Mouse (Mus musculus) limb, embryonic 14.5 days (tissue): Measurements from ENCODE around the gene Zfp629. TPM values are rescaled to one million over a fixed set of nuclear protein-coding genes. Genes with fewer than 3 reads are reported as not detected.
A peak's percentile ranks its signal among the peaks of the same experiment; 100 is the strongest.

ENCODE experiments used
- ATAC-seq: fragments of 200-750 bp; cut with Nextera tagmentation; 2 replicates; pipeline ENCODE4 v1.8.0; 2017; ENCODE audit warnings: low read depth, moderate number of reproducible peaks, moderate TSS enrichment; ENCODE audit not compliant: low FRiP score
- DNase-seq: peaks from one replicate; pipeline ENCODE4 v3.0.0-alpha.2; 2015; ENCODE audit warnings: low spot score
- H3K27ac ChIP-seq: fragments of 300-500 bp; sonication (generic); replicated peaks from 2 replicates; pipeline ENCODE4 v1.5.1; 2014; ENCODE audit warnings: low read depth, mild to moderate bottlenecking, low read length, moderate library complexity, mixed read lengths
- H3K27me3 ChIP-seq: fragments of 300-500 bp; sonication (generic); 2 replicates; pipeline ENCODE4 v1.6.1; 2014; ENCODE audit warnings: low read length, mixed read lengths; ENCODE audit not compliant: control insufficient read depth, insufficient read depth
- H3K36me3 ChIP-seq: fragments of 300-500 bp; sonication (generic); 2 replicates; pipeline ENCODE4 v1.6.1; 2014; ENCODE audit warnings: mild to moderate bottlenecking, low read length, moderate library complexity, mixed read lengths; ENCODE audit not compliant: control insufficient read depth, insufficient read depth
- H3K4me1 ChIP-seq: fragments of 300-500 bp; sonication (generic); 2 replicates; pipeline ENCODE4 v1.6.1; 2014; ENCODE audit warnings: antibody characterized with exemption, low read length, mixed read lengths; ENCODE audit not compliant: control insufficient read depth, insufficient read depth
- H3K4me2 ChIP-seq: fragments of 300-500 bp; sonication (generic); replicated peaks from 2 replicates; pipeline ENCODE4 v1.6.1; 2014; ENCODE audit warnings: low read depth, mild to moderate bottlenecking, low read length, moderate library complexity; ENCODE audit not compliant: severe bottlenecking
- H3K4me3 ChIP-seq: fragments of 300-500 bp; sonication (generic); replicated peaks from 2 replicates; pipeline ENCODE4 v1.5.1; 2014; ENCODE audit warnings: low read length
- H3K9ac ChIP-seq: fragments of 300-500 bp; sonication (generic); 2 replicates; pipeline ENCODE4 v1.6.1; 2014; ENCODE audit warnings: mild to moderate bottlenecking, low read depth, low read length, moderate library complexity; ENCODE audit not compliant: severe bottlenecking
- H3K9me3 ChIP-seq: fragments of 300-500 bp; sonication (generic); 2 replicates; pipeline ENCODE4 v1.6.1; 2016; ENCODE audit warnings: low read length; ENCODE audit not compliant: control insufficient read depth
- POLR2A ChIP-seq: fragments of 200-500 bp; IDR thresholded peaks from 2 replicates; pipeline ENCODE4 v1.8.0; 2012; ENCODE audit warnings: inconsistent platforms, mild to moderate bottlenecking, moderate library complexity, borderline replicate concordance; ENCODE audit not compliant: insufficient read depth, insufficient read length; ENCODE audit errors: extremely low read depth
- WGBS: fragments of 180-500 bp; shearing (Covaris S2); extraction: QIAGEN DNeasy Blood & Tissue Kit; methylation state at CpG from one replicate; pipeline ENCODE4 v1.1.7; 2014; 5-methylcytosine and 5-hydroxymethylcytosine counted together
- polyA plus RNA-seq, 2 experiments: library from polyadenylated mRNA; depleted of rRNA in 1 of 2; stranded (reverse) in 1 of 2; unstranded in 1 of 2; fragments of >200 nt; fragmentation: Nextera tagmentation in 1 of 2; extraction: Ambion mirVana in 1 of 2; gene quantifications; 2 replicates each; pipeline versions ENCODE4 v1.2.1 to v1.2.3; 2012 to 2014

Gene Zfp629
- polyA plus RNA-seq, 2 experiments = 13.9 to 23.8 TPM

DNA sequence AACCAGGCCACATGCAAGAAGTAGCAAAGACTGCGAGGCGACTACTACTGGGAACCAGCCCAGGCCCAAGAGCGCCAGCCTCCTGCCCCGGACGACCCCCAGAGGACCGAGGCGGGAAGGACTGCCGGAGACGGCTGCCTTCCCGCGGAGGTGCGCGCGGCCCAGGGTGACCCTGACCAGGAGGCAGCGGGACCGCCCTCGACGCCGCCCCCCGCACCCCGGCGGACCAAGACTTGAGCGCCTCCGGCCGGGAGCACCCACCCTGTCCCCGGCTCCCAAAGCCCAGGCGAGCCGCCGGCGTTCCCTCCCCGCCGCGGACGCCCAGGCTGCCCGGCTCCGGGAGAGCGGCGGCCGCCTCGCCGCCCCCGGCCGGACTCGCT lies 1.1 kb downstream of the Zfp629 start:
- H3K4me2 ChIP-seq = peak overlapping the region; percentile 82
- no peak for TF ChIP-seq POLR2A
- peak; percentile 21 for DNase-seq
- H3K9me3 ChIP-seq = no peaks in the 10 kb centered on the region
- peak overlapping the region; percentile 82 for H3K27ac ChIP-seq
- peak; percentile 23 for ATAC-seq
- H3K4me1 ChIP-seq = peaks cover 10% of the 10 kb centered on the region; the same call in 1 of the 2 replicates
- WGBS = 0% methylated on average over 20 of the region's 44 CpGs
- H3K36me3 ChIP-seq = peaks cover 33% of the 10 kb centered on the region
- H3K9ac ChIP-seq = peak overlapping the region; percentile 96
- peak overlapping the region; percentile 99 for H3K4me3 ChIP-seq
- no peaks in the 10 kb centered on the region for H3K27me3 ChIP-seq

DNA sequence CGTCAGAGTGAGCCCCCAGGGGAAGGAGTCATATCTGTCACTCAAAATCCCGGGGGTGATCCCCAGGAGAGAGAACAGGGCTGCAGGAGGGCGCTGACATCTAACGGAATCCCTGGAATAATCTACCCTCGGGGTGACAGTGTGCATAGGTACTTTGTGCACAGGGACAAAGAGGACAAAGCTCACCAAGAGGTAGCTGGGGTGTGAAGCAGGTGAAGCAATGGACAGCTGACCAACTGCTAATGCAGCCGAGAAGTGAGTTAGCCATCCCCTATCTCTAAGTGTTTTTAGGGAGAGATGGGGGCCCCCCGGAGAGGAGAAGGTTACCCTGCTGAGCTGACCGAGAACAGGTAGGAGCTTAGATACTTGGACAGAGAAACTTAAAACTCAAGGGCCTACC lies 1.5 kb downstream of the Zfp629 start:
- Histone ChIP-seq H3K27me3 (no peaks in the 10 kb centered on the region), H3K36me3 (peaks cover 38% of the 10 kb centered on the region), H3K4me1 (peaks cover 10% of the 10 kb centered on the region; the same call in 1 of the 2 replicates), H3K4me2 (peak overlapping the region; percentile 82), H3K27ac (no peak overlapping the region), H3K9me3 (no peaks in the 10 kb centered on the region), H3K9ac (peak overlapping the region; percentile 96), H3K4me3 (peak overlapping the region; percentile 99)
- DNase-seq (no peak), ATAC-seq (no peak)
- 21% methylated on average over 8 of the region's 8 CpGs for WGBS
- no peak for TF ChIP-seq POLR2A

DNA sequence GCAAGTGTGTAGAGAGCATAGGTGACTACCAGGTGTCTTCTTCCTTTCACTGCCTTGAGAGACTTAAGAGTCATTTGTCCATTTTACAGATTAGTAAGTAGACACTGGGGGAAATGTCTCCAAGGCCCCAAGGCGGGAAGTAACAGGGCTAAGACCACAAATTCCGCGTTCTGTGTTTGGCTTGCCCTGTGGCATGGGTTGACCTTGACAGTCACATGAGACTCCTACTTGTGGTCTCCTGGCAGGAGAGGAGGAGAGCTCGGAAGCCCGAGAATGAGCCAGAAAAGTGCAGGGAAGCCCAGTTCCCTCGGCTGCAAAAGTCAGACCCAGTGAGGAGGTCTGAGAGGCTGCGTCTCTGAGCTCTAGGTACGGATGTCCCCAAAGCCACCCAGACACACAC lies 2.1 kb downstream of the Zfp629 start:
- DNase-seq = no peak
- no peak for TF ChIP-seq POLR2A
- H3K36me3 ChIP-seq = peaks cover 43% of the 10 kb centered on the region
- peaks cover 10% of the 10 kb centered on the region; the same call in 1 of the 2 replicates for H3K4me1 ChIP-seq
- no peak overlapping the region for H3K27ac ChIP-seq
- WGBS = 81% methylated on average over 8 of the region's 8 CpGs
- H3K9me3 ChIP-seq = no peaks in the 10 kb centered on the region
- H3K4me3 ChIP-seq = peak overlapping the region; percentile 99; the same call in 1 of the 2 replicates
- no peaks in the 10 kb centered on the region for H3K27me3 ChIP-seq
- ATAC-seq = no peak
- peak overlapping the region; percentile 82 for H3K4me2 ChIP-seq
- H3K9ac ChIP-seq = peak overlapping the region; percentile 96; the same call in 1 of the 2 replicates

DNA sequence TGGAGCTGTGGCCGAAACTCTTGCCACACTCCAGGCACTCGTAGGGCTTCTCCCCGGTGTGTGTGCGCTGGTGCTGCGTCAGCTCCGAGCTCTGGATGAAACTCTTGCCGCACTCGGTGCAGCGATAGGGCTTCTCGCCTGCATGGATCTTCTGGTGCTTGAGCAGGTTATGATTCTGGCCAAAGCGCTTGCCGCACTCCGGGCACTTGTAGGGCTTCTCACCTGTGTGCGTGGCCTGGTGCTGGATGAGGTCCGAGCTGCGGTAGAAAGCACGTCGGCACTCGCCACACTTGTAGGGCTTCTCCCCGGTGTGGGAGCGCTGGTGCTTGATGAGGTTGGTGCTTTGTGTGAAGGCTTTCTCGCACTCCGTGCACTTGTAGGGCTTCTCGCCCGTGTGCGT lies 4.0 kb downstream of the Zfp629 start:
- Histone ChIP-seq H3K27me3 (no peaks in the 10 kb centered on the region), H3K27ac (no peak overlapping the region), H3K4me3 (no peak overlapping the region), H3K36me3 (peaks cover 60% of the 10 kb centered on the region), H3K9me3 (no peaks in the 10 kb centered on the region), H3K4me1 (peaks cover 10% of the 10 kb centered on the region; the same call in 1 of the 2 replicates), H3K4me2 (no peak overlapping the region), H3K9ac (no peak overlapping the region)
- no peak for TF ChIP-seq POLR2A
- ATAC-seq (no peak), DNase-seq (no peak)
- 97% methylated on average over 26 of the region's 26 CpGs for WGBS

DNA sequence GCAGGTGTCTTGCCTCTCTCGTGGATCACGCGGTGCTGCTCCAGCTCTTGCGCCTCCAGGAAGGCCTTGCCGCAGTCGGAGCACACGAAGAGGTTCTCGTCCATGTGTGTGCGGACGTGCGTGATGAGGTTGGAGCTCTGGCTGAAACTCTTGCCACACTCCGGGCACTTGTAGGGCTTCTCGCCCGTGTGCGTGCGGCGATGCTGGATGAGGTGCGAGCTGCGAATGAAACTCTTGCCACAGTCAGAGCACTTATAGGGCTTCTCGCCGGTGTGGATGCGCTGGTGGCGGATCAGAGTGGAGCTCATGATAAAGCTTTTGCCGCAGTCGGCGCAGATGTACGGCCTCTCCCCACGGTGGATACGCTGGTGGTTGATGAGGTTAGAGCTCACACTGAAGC lies 4.6 kb downstream of the Zfp629 start:
- no peaks in the 10 kb centered on the region for H3K9me3 ChIP-seq
- no peak for TF ChIP-seq POLR2A
- no peak overlapping the region for H3K4me2 ChIP-seq
- no peak for ATAC-seq
- no peak overlapping the region for H3K4me3 ChIP-seq
- 97% methylated on average over 29 of the region's 29 CpGs for WGBS
- no peak overlapping the region for H3K27ac ChIP-seq
- H3K36me3 ChIP-seq = peaks cover 65% of the 10 kb centered on the region
- H3K4me1 ChIP-seq = peaks cover 6% of the 10 kb centered on the region; the same call in 1 of the 2 replicates
- no peak overlapping the region for H3K9ac ChIP-seq
- no peak for DNase-seq
- no peaks in the 10 kb centered on the region for H3K27me3 ChIP-seq

DNA sequence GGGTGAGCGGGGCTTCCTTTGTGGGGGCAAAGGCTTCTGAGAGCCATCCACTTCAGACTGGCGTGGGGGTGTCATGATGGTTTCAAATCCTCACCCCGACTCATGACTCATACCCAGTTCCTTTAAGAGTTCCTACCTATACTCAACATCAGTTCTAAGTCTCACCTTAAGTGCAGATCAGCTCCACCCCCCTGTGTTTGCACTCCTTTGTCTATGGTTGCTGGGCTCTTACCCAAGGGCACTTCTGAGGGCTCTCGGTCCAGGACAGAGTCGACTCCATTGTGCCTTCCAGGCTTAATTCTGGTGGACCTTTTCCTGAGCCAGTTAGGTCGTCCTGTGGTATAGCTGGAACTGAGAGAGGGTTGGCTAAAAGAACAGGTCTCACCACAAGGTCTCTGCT lies 8.4 kb downstream of the Zfp629 start:
- Histone ChIP-seq H3K4me3 (no peak overlapping the region), H3K9me3 (no peaks in the 10 kb centered on the region), H3K27ac (no peak overlapping the region), H3K4me2 (no peak overlapping the region), H3K9ac (no peak overlapping the region), H3K4me1 (no peaks in the 10 kb centered on the region), H3K27me3 (no peaks in the 10 kb centered on the region), H3K36me3 (peaks cover 94% of the 10 kb centered on the region)
- WGBS = 84% methylated on average over 6 of the region's 6 CpGs
- no peak for TF ChIP-seq POLR2A
- DNase-seq (no peak), ATAC-seq (no peak)
